Mouse (Mus musculus) R1 (cell line): ENCODE results near the gene Chn2.

Experiments used
- DNase-seq: peaks from one replicate; pipeline ENCODE4 v3.0.0-alpha.2; 2018; ENCODE audit warnings: low read depth, low spot score

Chn2 gene

GRCm38 (mm10) chr6:54117001-54117591 lies 77.7 kb downstream of the Chn2 start:
- no peak for DNase-seq

GRCm38 (mm10) chr6:54118395-54118794 lies 79.0 kb downstream of the Chn2 start:
- DNase-seq, result no peak

- DNase-seq, result no peak
Measured at GRCm38 (mm10) chr6:54118897-54119296, 79.5 kb downstream of the Chn2 start.

DNA sequence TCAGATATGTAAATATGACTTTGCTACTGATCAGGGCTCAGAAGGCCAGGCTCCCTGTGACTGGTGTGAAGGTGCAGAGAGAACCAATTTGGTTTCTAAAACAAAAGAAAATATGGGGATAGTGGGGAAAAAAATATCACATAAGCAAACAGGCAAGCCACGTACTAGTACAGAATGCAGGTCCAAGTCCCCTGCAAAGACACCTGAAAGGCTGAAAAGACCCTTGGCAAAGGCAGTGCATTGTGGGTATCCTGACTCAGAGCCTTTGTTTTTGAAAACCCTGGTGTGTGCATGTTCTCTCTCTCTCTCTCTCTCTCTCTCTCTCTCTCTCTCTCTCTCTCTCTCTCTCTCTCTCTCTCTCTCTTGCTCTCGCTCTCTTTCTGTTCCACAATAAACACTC lies 80.1 kb downstream of the Chn2 start:
- no peak for DNase-seq

- DNase-seq, result peak; percentile 61
Measured at GRCm38 (mm10) chr6:54119885-54120666, 80.7 kb downstream of the Chn2 start.

DNA sequence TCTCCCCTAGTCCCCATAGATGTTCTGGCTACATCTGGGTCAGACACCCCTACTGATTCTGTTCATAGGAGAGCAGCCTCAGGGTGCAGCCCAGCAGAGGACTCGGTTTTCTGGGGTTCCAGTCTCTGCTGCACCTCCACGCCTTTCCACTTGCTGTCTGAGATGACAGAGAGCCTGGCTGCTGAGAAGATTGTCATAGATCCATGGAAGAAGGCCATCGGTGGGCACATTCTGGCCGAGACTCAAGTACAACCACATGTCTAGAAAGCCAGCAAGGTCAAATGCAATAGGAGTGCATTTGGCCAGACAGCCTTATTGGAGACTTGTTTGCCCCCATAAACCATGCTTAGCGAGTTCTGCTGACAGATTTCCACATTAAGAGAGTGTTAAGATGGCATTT lies 81.5 kb downstream of the Chn2 start:
- DNase-seq, result no peak

- DNase-seq, result no peak
Measured at GRCm38 (mm10) chr6:54124519-54124918, 85.2 kb downstream of the Chn2 start.

DNA sequence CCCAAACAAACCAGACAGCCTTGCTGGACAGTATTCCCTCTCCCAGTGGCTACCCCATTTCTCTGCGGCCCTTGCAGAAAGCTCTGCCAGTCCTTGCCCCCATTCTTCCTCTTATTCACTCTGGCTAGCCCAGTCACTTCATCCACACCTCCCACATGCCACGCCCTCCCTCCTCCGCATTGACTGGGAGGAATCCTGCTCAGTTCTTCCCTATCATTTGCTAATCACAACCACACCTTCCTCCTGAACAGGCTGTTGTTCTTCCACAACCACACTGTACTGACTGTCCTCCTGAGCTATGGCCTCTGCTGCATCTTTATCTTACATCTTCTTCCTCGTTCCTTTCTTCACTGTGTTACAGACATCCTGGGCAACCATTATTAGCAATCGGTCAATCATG lies 86.2 kb downstream of the Chn2 start:
- peak; percentile 71 for DNase-seq

DNA sequence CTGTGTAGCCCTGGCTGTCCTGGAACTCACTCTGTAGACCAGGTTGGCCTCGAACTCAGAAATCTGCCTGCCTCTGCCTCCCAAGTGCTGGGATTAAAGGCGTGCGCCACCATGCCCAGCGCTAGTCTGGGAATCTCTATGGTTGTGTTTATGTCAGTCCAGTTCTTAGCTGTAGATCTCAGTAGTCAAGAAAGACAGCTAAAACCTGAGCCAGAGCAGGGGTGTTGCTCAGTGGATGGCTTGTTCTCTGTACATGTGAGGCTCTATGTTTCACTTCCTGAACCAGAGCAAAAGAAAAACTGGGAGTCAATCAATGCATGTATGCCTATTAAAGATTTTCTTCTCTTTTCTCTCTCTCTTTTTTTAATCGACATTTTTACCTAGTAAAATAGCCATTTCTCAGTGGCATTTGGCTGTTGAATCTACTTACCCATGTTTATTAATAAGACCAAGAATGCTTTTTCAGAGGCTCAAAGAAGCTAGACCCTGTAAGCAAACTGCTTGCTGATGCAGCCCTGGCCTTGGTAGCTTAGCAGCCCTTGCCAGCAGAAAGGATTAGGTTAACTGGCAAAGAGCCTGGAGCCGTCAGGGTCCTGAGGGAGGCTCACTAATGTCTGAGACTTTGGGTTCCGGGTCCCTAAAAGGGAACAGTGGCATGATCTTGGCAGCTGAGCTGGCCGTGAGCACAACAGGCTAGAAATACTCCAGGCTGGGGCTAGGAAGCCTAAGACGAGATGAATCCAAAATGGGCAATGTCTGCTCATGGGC lies 87.1 kb downstream of the Chn2 start:
- DNase-seq, result no peak

DNA sequence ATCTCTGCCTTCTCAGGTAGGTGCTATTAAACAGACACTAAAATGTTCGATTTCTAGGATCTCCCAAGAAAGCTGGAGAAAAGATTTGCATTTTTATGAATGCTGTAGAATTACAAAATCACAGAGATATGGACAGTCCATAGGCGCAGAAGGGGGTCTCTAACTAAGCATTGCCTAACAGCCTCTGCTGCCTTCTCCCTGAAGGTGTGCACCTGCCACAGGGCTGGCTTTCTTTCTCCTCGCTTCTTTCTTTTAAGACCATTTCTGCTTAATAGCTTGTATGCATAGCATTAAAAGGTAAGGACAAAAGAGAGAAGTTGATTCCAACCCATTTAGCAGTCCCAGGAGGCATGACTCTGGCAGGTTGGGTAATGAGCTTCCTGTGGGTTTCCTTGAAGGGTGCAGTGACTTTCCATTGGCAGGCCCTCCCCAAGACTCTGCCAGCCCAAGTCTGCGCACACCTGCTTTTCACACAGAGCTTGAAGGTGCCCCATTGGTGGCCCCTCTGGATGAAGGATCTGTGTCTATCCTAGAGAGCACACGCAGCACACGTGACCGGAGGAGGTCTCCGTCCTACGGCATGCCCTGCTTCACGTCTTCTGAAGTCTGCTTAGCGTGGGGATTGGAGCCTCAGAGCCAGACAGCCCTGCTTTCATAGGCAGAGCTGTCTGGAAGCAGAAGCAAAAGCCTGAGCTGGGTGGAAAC lies 87.8 kb downstream of the Chn2 start:
- peak; percentile 19 for DNase-seq

GRCm38 (mm10) chr6:54128702-54129101 lies 89.3 kb downstream of the Chn2 start:
- no peak for DNase-seq

DNA sequence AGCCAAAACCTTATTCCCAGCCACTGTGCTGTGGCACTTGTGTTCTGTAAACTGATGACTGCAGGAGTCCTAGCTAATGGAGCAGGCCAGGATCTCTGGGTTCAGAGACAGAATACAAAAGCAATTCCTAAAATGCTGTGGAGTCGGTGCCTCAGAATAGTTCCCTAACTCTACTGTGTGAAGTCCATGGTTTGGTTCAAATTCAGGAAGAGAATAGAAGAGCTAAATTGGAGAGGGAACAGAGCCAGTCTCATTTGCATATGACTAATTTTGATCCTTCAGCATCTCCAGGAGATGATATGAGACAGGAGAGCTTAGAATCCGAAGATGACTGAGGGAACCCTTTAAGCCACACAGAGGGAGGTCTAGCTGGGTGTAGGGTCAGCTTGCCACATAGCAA lies 90.2 kb downstream of the Chn2 start:
- DNase-seq, result no peak

GRCm38 (mm10) chr6:54130881-54131280 lies 91.5 kb downstream of the Chn2 start:
- no peak for DNase-seq

- DNase-seq, result no peak
Measured at GRCm38 (mm10) chr6:54132576-54132975, 93.2 kb downstream of the Chn2 start.

DNA sequence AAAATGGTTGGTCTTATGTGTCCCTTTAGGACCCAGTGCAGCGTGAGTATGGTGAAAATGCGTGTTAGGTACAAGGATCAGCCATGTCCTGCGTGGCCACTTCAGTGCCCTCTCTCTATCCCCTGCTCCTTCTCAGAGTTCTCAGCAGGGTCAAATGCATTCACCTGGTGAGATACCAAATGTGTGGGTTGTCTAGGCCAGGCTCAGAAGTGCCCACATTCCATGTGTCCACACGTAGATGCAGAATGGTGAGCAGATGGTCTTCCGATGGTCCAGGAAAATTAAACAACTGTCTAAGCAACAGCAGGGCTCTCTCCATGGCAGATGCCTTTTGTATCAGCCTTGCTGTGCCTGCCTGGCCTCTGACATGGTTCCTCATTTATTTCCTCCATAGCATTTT lies 93.9 kb downstream of the Chn2 start:
- no peak for DNase-seq

- DNase-seq, result no peak
Measured at GRCm38 (mm10) chr6:54138157-54138556, 98.8 kb downstream of the Chn2 start.

- DNase-seq, result no peak
Measured at GRCm38 (mm10) chr6:54140488-54140887, 101.1 kb downstream of the Chn2 start.

DNA sequence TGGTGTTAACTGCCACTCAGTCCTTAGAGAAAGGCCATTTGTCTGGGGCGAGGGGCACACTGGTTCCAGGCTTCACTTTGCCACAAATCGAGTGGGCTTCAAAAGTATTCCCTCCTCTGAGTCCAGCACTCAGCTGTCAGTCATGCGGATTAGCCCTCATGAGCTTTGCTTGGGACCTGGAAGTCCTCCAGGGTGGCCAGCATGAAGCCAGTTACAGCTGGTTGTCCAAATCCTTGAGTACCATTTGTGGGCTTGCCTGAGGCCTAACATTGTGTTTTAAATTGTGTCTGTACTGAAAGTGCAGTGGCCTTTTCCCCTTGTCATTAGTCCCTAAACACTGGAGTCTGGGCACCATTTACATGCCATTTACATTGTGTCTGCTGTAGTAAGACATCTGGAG lies 101.8 kb downstream of the Chn2 start:
- DNase-seq, result peak; percentile 3

DNA sequence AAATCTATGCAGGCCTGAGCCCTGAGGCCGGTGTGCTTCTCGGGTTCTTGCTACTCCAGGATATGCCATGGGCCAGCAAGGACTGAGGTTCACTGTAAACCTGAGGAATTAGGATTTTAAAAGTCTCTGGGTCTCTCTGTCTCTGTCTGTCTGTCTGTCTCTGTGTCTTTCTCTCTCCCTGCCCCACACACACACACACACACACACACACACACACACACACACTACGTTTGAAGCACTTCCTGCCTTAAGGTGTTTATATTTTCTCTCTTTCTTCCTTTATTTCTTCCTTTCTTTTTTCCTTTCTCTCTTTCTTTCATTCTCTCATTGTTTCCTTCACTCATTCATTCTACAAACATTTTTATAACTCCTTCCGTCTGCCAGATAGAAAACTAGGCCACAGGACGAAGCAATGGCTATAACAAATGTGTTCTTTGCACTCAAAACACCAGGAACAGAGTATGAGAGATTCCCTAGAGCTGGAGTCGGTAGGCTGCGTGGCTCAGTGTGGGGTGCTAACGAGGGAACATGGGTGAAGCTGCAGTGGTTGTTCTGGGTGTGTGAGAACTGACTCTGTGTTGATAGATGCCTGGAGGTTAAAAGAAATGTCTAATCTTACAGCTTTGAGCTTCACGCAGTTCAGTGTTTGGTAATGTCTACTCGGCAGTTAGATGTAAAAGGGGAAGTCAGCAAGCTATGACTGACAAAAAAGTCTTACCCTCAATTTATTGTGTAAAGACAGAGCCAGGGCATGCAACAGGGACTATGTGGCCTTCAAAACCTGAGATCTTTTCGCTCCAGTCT lies 103.7 kb downstream of the Chn2 start:
- no peak for DNase-seq

DNA sequence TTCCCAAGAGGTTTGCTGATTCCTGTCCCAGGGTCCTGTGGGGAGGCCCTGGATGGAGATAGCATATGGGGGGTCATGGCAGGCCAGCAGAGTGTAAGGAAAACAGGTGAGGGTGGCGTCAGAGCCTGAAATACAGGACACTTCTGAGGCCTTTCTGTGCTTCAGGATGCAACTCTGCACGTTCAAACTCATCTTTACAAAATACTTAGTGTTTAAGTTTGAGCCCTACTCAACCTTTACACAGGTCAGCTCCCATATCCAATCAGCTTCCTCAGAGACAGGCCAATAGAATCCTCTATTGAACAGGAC lies 104.3 kb downstream of the Chn2 start:
- DNase-seq, result no peak

GRCm38 (mm10) chr6:54148844-54149526 lies 109.6 kb downstream of the Chn2 start:
- no peak for DNase-seq
